Mouse (Mus musculus): ENCODE measurements around the gene Olfr325. TPM values are rescaled to one million over a fixed set of nuclear protein-coding genes. Genes with fewer than 3 reads are reported as not detected.

Olfr325 gene
- polyA plus RNA-seq, 1 experiment from 2014 or later, result not detected

- DNase-seq (ENCODE audit: low spot score) (no peak), ATAC-seq (replicated peaks; ENCODE audit: low FRiP score) (no peak)
- Histone ChIP-seq H3K9me3 (ENCODE audit: control insufficient read depth, low read length) (no peaks in the 10 kb centered on the region), H3K4me1 (replicated peaks; ENCODE audit: control insufficient read depth, insufficient read depth, low read length) (no peaks in the 10 kb centered on the region), H3K4me2 (ENCODE audit: low read depth, low read length, severe bottlenecking) (no peak overlapping the region), H3K9ac (ENCODE audit: low read length) (no peak overlapping the region), H3K4me3 (ENCODE audit: low read depth, low read length) (no peak overlapping the region), H3K27ac (ENCODE audit: low read depth, low read length) (no peak overlapping the region), H3K36me3 (ENCODE audit: control insufficient read depth, insufficient read depth, low read length) (no peaks in the 10 kb centered on the region), H3K27me3 (ENCODE audit: control insufficient read depth, insufficient read depth, low read length) (no peaks in the 10 kb centered on the region)
Observed at GRCm38 (mm10) chr11:58614526-58614925, 37.0 kb downstream of the Olfr325 start.

GRCm38 (mm10) chr11:58615975-58616374 is 38.4 kb downstream of the Olfr325 start, which contains the start of gene 2210407C18Rik:
Gene 2210407C18Rik (minus strand): TSS chr11:58616075.
- Histone ChIP-seq H3K4me3 (ENCODE audit: low read depth, low read length) (no peak within 1 kb of the TSS), H3K27ac (ENCODE audit: low read depth, low read length) (no peak within 1 kb of the TSS), H3K27me3 (ENCODE audit: control insufficient read depth, insufficient read depth, low read length) (no peaks in the 10 kb centered on the region), H3K9me3 (ENCODE audit: control insufficient read depth, low read length) (no peaks in the 10 kb centered on the region), H3K4me2 (ENCODE audit: low read depth, low read length, severe bottlenecking) (no peak within 1 kb of the TSS), H3K36me3 (ENCODE audit: control insufficient read depth, insufficient read depth, low read length) (no peaks in the 10 kb centered on the region), H3K4me1 (replicated peaks; ENCODE audit: control insufficient read depth, insufficient read depth, low read length) (no peaks in the 10 kb centered on the region), H3K9ac (ENCODE audit: low read length) (no peak within 1 kb of the TSS)
- 89% methylated on average over 4 of the region's 4 CpGs for WGBS
- ATAC-seq (replicated peaks; ENCODE audit: low FRiP score), result no peak
- no peak for DNase-seq (ENCODE audit: low spot score)

- Histone ChIP-seq H3K4me2 (ENCODE audit: low read depth, low read length, severe bottlenecking) (no peak overlapping the region), H3K36me3 (ENCODE audit: control insufficient read depth, insufficient read depth, low read length) (no peaks in the 10 kb centered on the region), H3K9me3 (ENCODE audit: control insufficient read depth, low read length) (no peaks in the 10 kb centered on the region), H3K4me1 (replicated peaks; ENCODE audit: control insufficient read depth, insufficient read depth, low read length) (no peaks in the 10 kb centered on the region), H3K9ac (ENCODE audit: low read length) (no peak overlapping the region), H3K27me3 (ENCODE audit: control insufficient read depth, insufficient read depth, low read length) (no peaks in the 10 kb centered on the region), H3K4me3 (ENCODE audit: low read depth, low read length) (no peak overlapping the region), H3K27ac (ENCODE audit: low read depth, low read length) (no peak overlapping the region)
- no peak for DNase-seq (ENCODE audit: low spot score)
- WGBS, result 71% methylated on average over 3 of the region's 3 CpGs
- ATAC-seq (replicated peaks; ENCODE audit: low FRiP score), result no peak
Observed at GRCm38 (mm10) chr11:58618369-58618768, 40.8 kb downstream of the Olfr325 start.

GRCm38 (mm10) chr11:58618793-58619192 is 41.3 kb downstream of the Olfr325 start:
- Histone ChIP-seq H3K4me2 (ENCODE audit: low read depth, low read length, severe bottlenecking) (no peak overlapping the region), H3K9ac (ENCODE audit: low read length) (no peak overlapping the region), H3K4me3 (ENCODE audit: low read depth, low read length) (no peak overlapping the region), H3K36me3 (ENCODE audit: control insufficient read depth, insufficient read depth, low read length) (no peaks in the 10 kb centered on the region), H3K9me3 (ENCODE audit: control insufficient read depth, low read length) (no peaks in the 10 kb centered on the region), H3K27me3 (ENCODE audit: control insufficient read depth, insufficient read depth, low read length) (no peaks in the 10 kb centered on the region), H3K4me1 (replicated peaks; ENCODE audit: control insufficient read depth, insufficient read depth, low read length) (no peaks in the 10 kb centered on the region), H3K27ac (ENCODE audit: low read depth, low read length) (no peak overlapping the region)
- DNase-seq (ENCODE audit: low spot score), result no peak
- WGBS, result 81% methylated on average over 6 of the region's 6 CpGs
- no peak for ATAC-seq (replicated peaks; ENCODE audit: low FRiP score)

- no peaks in the 10 kb centered on the region for H3K4me1 ChIP-seq (replicated peaks; ENCODE audit: control insufficient read depth, insufficient read depth, low read length)
- ATAC-seq (replicated peaks; ENCODE audit: low FRiP score), result no peak
- WGBS, result 63% methylated on average over 4 of the region's 4 CpGs
- no peak overlapping the region for H3K4me2 ChIP-seq (ENCODE audit: low read depth, low read length, severe bottlenecking)
- no peak for DNase-seq (ENCODE audit: low spot score)
- H3K27me3 ChIP-seq (ENCODE audit: control insufficient read depth, insufficient read depth, low read length), result no peaks in the 10 kb centered on the region
- no peak overlapping the region for H3K9ac ChIP-seq (ENCODE audit: low read length)
- no peak overlapping the region for H3K4me3 ChIP-seq (ENCODE audit: low read depth, low read length)
- H3K9me3 ChIP-seq (ENCODE audit: control insufficient read depth, low read length), result no peaks in the 10 kb centered on the region
- no peak overlapping the region for H3K27ac ChIP-seq (ENCODE audit: low read depth, low read length)
- no peaks in the 10 kb centered on the region for H3K36me3 ChIP-seq (ENCODE audit: control insufficient read depth, insufficient read depth, low read length)
Observed at GRCm38 (mm10) chr11:58626146-58626545, 48.6 kb downstream of the Olfr325 start.

GRCm38 (mm10) chr11:58630401-58630800 is 52.9 kb downstream of the Olfr325 start, which contains the start of gene Olfr323:
Gene Olfr323 (minus strand): TSS chr11:58630501.
- DNase-seq (ENCODE audit: low spot score), result no peak
- Histone ChIP-seq H3K27me3 (ENCODE audit: control insufficient read depth, insufficient read depth, low read length) (no peaks in the 10 kb centered on the region), H3K9me3 (ENCODE audit: control insufficient read depth, low read length) (no peaks in the 10 kb centered on the region), H3K9ac (ENCODE audit: low read length) (no peak within 1 kb of the TSS), H3K36me3 (ENCODE audit: control insufficient read depth, insufficient read depth, low read length) (no peaks in the 10 kb centered on the region), H3K4me3 (ENCODE audit: low read depth, low read length) (no peak within 1 kb of the TSS), H3K27ac (ENCODE audit: low read depth, low read length) (no peak within 1 kb of the TSS), H3K4me2 (ENCODE audit: low read depth, low read length, severe bottlenecking) (no peak within 1 kb of the TSS), H3K4me1 (replicated peaks; ENCODE audit: control insufficient read depth, insufficient read depth, low read length) (no peaks in the 10 kb centered on the region)
- ATAC-seq (replicated peaks; ENCODE audit: low FRiP score), result no peak
- 85% methylated on average over 5 of the region's 5 CpGs for WGBS

Other genes with a start within 250 kb of the Olfr325 start
- gene Zfp672, start 247.4 kb upstream of the Olfr325 start, polyA plus RNA-seq (2014; fragmentation: Nextera tagmentation; extraction: Ambion mirVana), result 30.6 and 33.2 TPM in 2 replicates
- gene Sh3bp5l, start 247.0 kb upstream of the Olfr325 start, polyA plus RNA-seq (2014; fragmentation: Nextera tagmentation; extraction: Ambion mirVana), result 36.7 and 41.0 TPM in 2 replicates
- gene Lypd8, start 198.7 kb upstream of the Olfr325 start, polyA plus RNA-seq (2014; fragmentation: Nextera tagmentation; extraction: Ambion mirVana), result not detected in 2 replicates
- not detected in 2 replicates for gene 1810065E05Rik, start 156.6 kb upstream of the Olfr325 start, polyA plus RNA-seq (2014; fragmentation: Nextera tagmentation; extraction: Ambion mirVana)
- not detected in 2 replicates for gene Gm12253, start 145.2 kb upstream of the Olfr325 start, polyA plus RNA-seq (2014; fragmentation: Nextera tagmentation; extraction: Ambion mirVana)
- not detected in 2 replicates for gene Lypd9, start 124.8 kb upstream of the Olfr325 start, polyA plus RNA-seq (2014; fragmentation: Nextera tagmentation; extraction: Ambion mirVana)
- not detected in 2 replicates for gene Olfr30, start 115.5 kb upstream of the Olfr325 start, polyA plus RNA-seq (2014; fragmentation: Nextera tagmentation; extraction: Ambion mirVana)
- not detected in 2 replicates for gene Olfr332, start 85.2 kb upstream of the Olfr325 start, polyA plus RNA-seq (2014; fragmentation: Nextera tagmentation; extraction: Ambion mirVana)
- not detected in 2 replicates for gene Olfr331, start 75.2 kb upstream of the Olfr325 start, polyA plus RNA-seq (2014; fragmentation: Nextera tagmentation; extraction: Ambion mirVana)
- gene Olfr330, start 42.9 kb upstream of the Olfr325 start, polyA plus RNA-seq (2014; fragmentation: Nextera tagmentation; extraction: Ambion mirVana), result not detected in 2 replicates
- gene Olfr329-ps, start 31.3 kb upstream of the Olfr325 start, polyA plus RNA-seq (2014; fragmentation: Nextera tagmentation; extraction: Ambion mirVana), result not detected in 2 replicates
- 0.07 and 0.12 TPM in 2 replicates for gene Olfr328, start 22.1 kb upstream of the Olfr325 start, polyA plus RNA-seq (2014; fragmentation: Nextera tagmentation; extraction: Ambion mirVana)
- not detected in 2 replicates for gene Olfr224, start 7.2 kb upstream of the Olfr325 start, polyA plus RNA-seq (2014; fragmentation: Nextera tagmentation; extraction: Ambion mirVana)
- gene Olfr324, start 17.4 kb downstream of the Olfr325 start, polyA plus RNA-seq (2014; fragmentation: Nextera tagmentation; extraction: Ambion mirVana), result not detected in 2 replicates
- not detected in 2 replicates for gene 2210407C18Rik, start 38.3 kb downstream of the Olfr325 start, polyA plus RNA-seq (2014; fragmentation: Nextera tagmentation; extraction: Ambion mirVana)
- not detected in 2 replicates for gene Olfr323, start 52.8 kb downstream of the Olfr325 start, polyA plus RNA-seq (2014; fragmentation: Nextera tagmentation; extraction: Ambion mirVana)
- 0.55 and 0.60 TPM in 2 replicates for gene Trim58, start 62.7 kb downstream of the Olfr325 start, polyA plus RNA-seq (2014; fragmentation: Nextera tagmentation; extraction: Ambion mirVana)
- not detected in 2 replicates for gene Olfr322, start 81.1 kb downstream of the Olfr325 start, polyA plus RNA-seq (2014; fragmentation: Nextera tagmentation; extraction: Ambion mirVana)
- not detected in 2 replicates for gene Olfr320, start 103.4 kb downstream of the Olfr325 start, polyA plus RNA-seq (2014; fragmentation: Nextera tagmentation; extraction: Ambion mirVana)
- gene Olfr319, start 121.4 kb downstream of the Olfr325 start, polyA plus RNA-seq (2014; fragmentation: Nextera tagmentation; extraction: Ambion mirVana), result not detected in 2 replicates
- not detected in 2 replicates for gene Olfr318, start 146.3 kb downstream of the Olfr325 start, polyA plus RNA-seq (2014; fragmentation: Nextera tagmentation; extraction: Ambion mirVana)
- gene Olfr317, start 161.5 kb downstream of the Olfr325 start, polyA plus RNA-seq (2014; fragmentation: Nextera tagmentation; extraction: Ambion mirVana), result not detected in 2 replicates
- gene Olfr316, start 175.0 kb downstream of the Olfr325 start, polyA plus RNA-seq (2014; fragmentation: Nextera tagmentation; extraction: Ambion mirVana), result not detected in 2 replicates
- not detected in 2 replicates for gene Olfr315, start 195.5 kb downstream of the Olfr325 start, polyA plus RNA-seq (2014; fragmentation: Nextera tagmentation; extraction: Ambion mirVana)
- not detected in 2 replicates for gene Olfr314, start 205.2 kb downstream of the Olfr325 start, polyA plus RNA-seq (2014; fragmentation: Nextera tagmentation; extraction: Ambion mirVana)
- 1.8 and 2.0 TPM in 2 replicates for gene Fam183b, start 224.2 kb downstream of the Olfr325 start, polyA plus RNA-seq (2014; fragmentation: Nextera tagmentation; extraction: Ambion mirVana)
- gene Olfr313, start 237.3 kb downstream of the Olfr325 start, polyA plus RNA-seq (2014; fragmentation: Nextera tagmentation; extraction: Ambion mirVana), result 0.07 TPM in 1 of 2 replicates, not detected in the other

Data from forebrain, embryonic 11.5 days (tissue).